Mouse (Mus musculus): Measurements from ENCODE around the gene Olfr203. TPM values are rescaled to one million over a fixed set of nuclear protein-coding genes. Genes with fewer than 3 reads are reported as not detected.
"Not testable (repeated sequence)": the region's sequence is repeated elsewhere in the genome, so short reads cannot be mapped to it uniquely, and the experiment has no call there.

Gene Olfr203
- not detected in 2 replicates for polyA plus RNA-seq (2014; fragmentation: Nextera tagmentation; extraction: Ambion mirVana)

GRCm38 (mm10) chr16:59298581-59298980 lies at the start of gene Olfr203:
TSS of gene Olfr203 (plus strand) at chr16:59298881.
- Histone ChIP-seq H3K4me1 (ENCODE audit: control insufficient read depth, insufficient read depth, low read length) (no peaks in the 10 kb centered on the region), H3K4me3 (ENCODE audit: low read depth, low read length) (no peak within 1 kb of the TSS), H3K9ac (ENCODE audit: low read length) (no peak within 1 kb of the TSS), H3K9me3 (ENCODE audit: control insufficient read depth, low read length) (no peaks in the 10 kb centered on the region), H3K27me3 (ENCODE audit: control insufficient read depth, insufficient read depth, low read length) (no peaks in the 10 kb centered on the region), H3K36me3 (ENCODE audit: control insufficient read depth, insufficient read depth, low read length) (no peaks in the 10 kb centered on the region), H3K4me2 (no peak within 1 kb of the TSS), H3K27ac (ENCODE audit: low read depth, low read length) (no peak within 1 kb of the TSS)
- ATAC-seq (ENCODE audit: low FRiP score) (no peak), DNase-seq (ENCODE audit: low spot score, missing footprints) (no peak)
- WGBS = 92% methylated on average over 2 of the region's 2 CpGs

- WGBS = 87% methylated on average over 17 of the region's 17 CpGs
- no peaks in the 10 kb centered on the region for H3K9me3 ChIP-seq (ENCODE audit: control insufficient read depth, low read length)
- no peak for ATAC-seq (ENCODE audit: low FRiP score)
- H3K4me2 ChIP-seq = no peak overlapping the region
- no peaks in the 10 kb centered on the region for H3K4me1 ChIP-seq (ENCODE audit: control insufficient read depth, insufficient read depth, low read length)
- no peak overlapping the region for H3K9ac ChIP-seq (ENCODE audit: low read length)
- H3K27ac ChIP-seq (ENCODE audit: low read depth, low read length) = no peak overlapping the region
- H3K36me3 ChIP-seq (ENCODE audit: control insufficient read depth, insufficient read depth, low read length) = no peaks in the 10 kb centered on the region
- H3K4me3 ChIP-seq (ENCODE audit: low read depth, low read length) = no peak overlapping the region
- H3K27me3 ChIP-seq (ENCODE audit: control insufficient read depth, insufficient read depth, low read length) = no peaks in the 10 kb centered on the region
- no peak for DNase-seq (ENCODE audit: low spot score, missing footprints)
Observed at GRCm38 (mm10) chr16:59249684-59250083, 49.0 kb upstream of the Olfr203 start.

GRCm38 (mm10) chr16:59269097-59269496 lies 29.6 kb upstream of the Olfr203 start:
- not testable (repeated sequence) for ATAC-seq (ENCODE audit: low FRiP score); H3K4me2 ChIP-seq; H3K9ac ChIP-seq (ENCODE audit: low read length); H3K4me1 ChIP-seq (ENCODE audit: control insufficient read depth, insufficient read depth, low read length); H3K4me3 ChIP-seq (ENCODE audit: low read depth, low read length); DNase-seq (ENCODE audit: low spot score, missing footprints); H3K9me3 ChIP-seq (ENCODE audit: control insufficient read depth, low read length); H3K36me3 ChIP-seq (ENCODE audit: control insufficient read depth, insufficient read depth, low read length); H3K27ac ChIP-seq (ENCODE audit: low read depth, low read length); H3K27me3 ChIP-seq (ENCODE audit: control insufficient read depth, insufficient read depth, low read length)
- 77% methylated on average over 4 of the region's 4 CpGs for WGBS

- not testable (repeated sequence) for H3K36me3 ChIP-seq (ENCODE audit: control insufficient read depth, insufficient read depth, low read length); H3K4me1 ChIP-seq (ENCODE audit: control insufficient read depth, insufficient read depth, low read length); H3K4me3 ChIP-seq (ENCODE audit: low read depth, low read length); ATAC-seq (ENCODE audit: low FRiP score); DNase-seq (ENCODE audit: low spot score, missing footprints); H3K27me3 ChIP-seq (ENCODE audit: control insufficient read depth, insufficient read depth, low read length); H3K4me2 ChIP-seq; H3K9ac ChIP-seq (ENCODE audit: low read length); H3K27ac ChIP-seq (ENCODE audit: low read depth, low read length); H3K9me3 ChIP-seq (ENCODE audit: control insufficient read depth, low read length)
- 88% methylated on average over 4 of the region's 4 CpGs for WGBS
Observed at GRCm38 (mm10) chr16:59272532-59272931, 26.1 kb upstream of the Olfr203 start, which contains the start of gene Olfr201. TSS of gene Olfr201 (minus strand) at chr16:59272632.

- no peak for ATAC-seq (ENCODE audit: low FRiP score)
- no peak for DNase-seq (ENCODE audit: low spot score, missing footprints)
- Histone ChIP-seq H3K4me2 (no peak overlapping the region), H3K4me1 (ENCODE audit: control insufficient read depth, insufficient read depth, low read length) (no peaks in the 10 kb centered on the region), H3K36me3 (ENCODE audit: control insufficient read depth, insufficient read depth, low read length) (no peaks in the 10 kb centered on the region), H3K4me3 (ENCODE audit: low read depth, low read length) (no peak overlapping the region), H3K27me3 (ENCODE audit: control insufficient read depth, insufficient read depth, low read length) (no peaks in the 10 kb centered on the region), H3K9ac (ENCODE audit: low read length) (no peak overlapping the region), H3K27ac (ENCODE audit: low read depth, low read length) (no peak overlapping the region), H3K9me3 (ENCODE audit: control insufficient read depth, low read length) (no peaks in the 10 kb centered on the region)
- 82% methylated on average over 3 of the region's 3 CpGs for WGBS
Observed at GRCm38 (mm10) chr16:59280542-59280941, 18.1 kb upstream of the Olfr203 start.

- no peaks in the 10 kb centered on the region for H3K4me1 ChIP-seq (ENCODE audit: control insufficient read depth, insufficient read depth, low read length)
- ATAC-seq (ENCODE audit: low FRiP score) = no peak
- no peak overlapping the region for H3K4me3 ChIP-seq (ENCODE audit: low read depth, low read length)
- 83% methylated on average over 1 of the region's 1 CpGs for WGBS
- no peaks in the 10 kb centered on the region for H3K9me3 ChIP-seq (ENCODE audit: control insufficient read depth, low read length)
- no peaks in the 10 kb centered on the region for H3K27me3 ChIP-seq (ENCODE audit: control insufficient read depth, insufficient read depth, low read length)
- H3K9ac ChIP-seq (ENCODE audit: low read length) = no peak overlapping the region
- no peaks in the 10 kb centered on the region for H3K36me3 ChIP-seq (ENCODE audit: control insufficient read depth, insufficient read depth, low read length)
- no peak for DNase-seq (ENCODE audit: low spot score, missing footprints)
- no peak overlapping the region for H3K4me2 ChIP-seq
- no peak overlapping the region for H3K27ac ChIP-seq (ENCODE audit: low read depth, low read length)
Observed at GRCm38 (mm10) chr16:59283476-59283875, 15.2 kb upstream of the Olfr203 start.

GRCm38 (mm10) chr16:59286693-59287092 lies 12.0 kb upstream of the Olfr203 start, which contains the start of gene Olfr202:
TSS of gene Olfr202 (minus strand) at chr16:59286793.
- Histone ChIP-seq H3K9me3 (ENCODE audit: control insufficient read depth, low read length) (no peaks in the 10 kb centered on the region), H3K9ac (ENCODE audit: low read length) (no peak within 1 kb of the TSS), H3K4me2 (no peak within 1 kb of the TSS), H3K27me3 (ENCODE audit: control insufficient read depth, insufficient read depth, low read length) (no peaks in the 10 kb centered on the region), H3K27ac (ENCODE audit: low read depth, low read length) (no peak within 1 kb of the TSS), H3K4me1 (ENCODE audit: control insufficient read depth, insufficient read depth, low read length) (no peaks in the 10 kb centered on the region), H3K4me3 (ENCODE audit: low read depth, low read length) (no peak within 1 kb of the TSS), H3K36me3 (ENCODE audit: control insufficient read depth, insufficient read depth, low read length) (no peaks in the 10 kb centered on the region)
- 89% methylated on average over 1 of the region's 1 CpGs for WGBS
- ATAC-seq (ENCODE audit: low FRiP score) (no peak), DNase-seq (ENCODE audit: low spot score, missing footprints) (no peak)

- not testable (repeated sequence) for H3K9ac ChIP-seq (ENCODE audit: low read length); H3K4me1 ChIP-seq (ENCODE audit: control insufficient read depth, insufficient read depth, low read length); ATAC-seq (ENCODE audit: low FRiP score); H3K36me3 ChIP-seq (ENCODE audit: control insufficient read depth, insufficient read depth, low read length); H3K4me3 ChIP-seq (ENCODE audit: low read depth, low read length); H3K4me2 ChIP-seq; H3K9me3 ChIP-seq (ENCODE audit: control insufficient read depth, low read length); DNase-seq (ENCODE audit: low spot score, missing footprints); H3K27me3 ChIP-seq (ENCODE audit: control insufficient read depth, insufficient read depth, low read length); H3K27ac ChIP-seq (ENCODE audit: low read depth, low read length)
- WGBS = 85% methylated on average over 9 of the region's 9 CpGs
Observed at GRCm38 (mm10) chr16:59287576-59287975, 11.1 kb upstream of the Olfr203 start.

GRCm38 (mm10) chr16:59318148-59318547 lies 19.5 kb downstream of the Olfr203 start, which contains the start of gene Olfr204:
TSS of gene Olfr204 (minus strand) at chr16:59318248.
- DNase-seq (ENCODE audit: low spot score, missing footprints) = no peak
- H3K27me3 ChIP-seq (ENCODE audit: control insufficient read depth, insufficient read depth, low read length) = no peaks in the 10 kb centered on the region
- H3K36me3 ChIP-seq (ENCODE audit: control insufficient read depth, insufficient read depth, low read length) = no peaks in the 10 kb centered on the region
- no peak within 1 kb of the TSS for H3K4me3 ChIP-seq (ENCODE audit: low read depth, low read length)
- ATAC-seq (ENCODE audit: low FRiP score) = no peak
- H3K9me3 ChIP-seq (ENCODE audit: control insufficient read depth, low read length) = no peaks in the 10 kb centered on the region
- H3K9ac ChIP-seq (ENCODE audit: low read length) = no peak within 1 kb of the TSS
- H3K4me2 ChIP-seq = no peak within 1 kb of the TSS
- H3K27ac ChIP-seq (ENCODE audit: low read depth, low read length) = no peak within 1 kb of the TSS
- H3K4me1 ChIP-seq (ENCODE audit: control insufficient read depth, insufficient read depth, low read length) = no peaks in the 10 kb centered on the region
